Mouse (Mus musculus) small intestine, adult 2 months (tissue): ENCODE results near the gene Acd.

ENCODE experiments used
- CTCF ChIP-seq: fragments of 200-500 bp; IDR thresholded peaks from 2 replicates; pipeline ENCODE4 v1.5.1; 2012; ENCODE audit warnings: low read depth, mild to moderate bottlenecking, control low read depth, inconsistent platforms, low read length, moderate library complexity, mixed read lengths; ENCODE audit not compliant: insufficient replicate concordance, insufficient read length; ENCODE audit errors: extremely low read depth
- POLR2A ChIP-seq: fragments of 200-500 bp; IDR thresholded peaks from 2 replicates; pipeline ENCODE4 v1.6.1; 2012; ENCODE audit warnings: low read depth, mild to moderate bottlenecking, control low read depth, inconsistent platforms, low read length, moderate library complexity

DNA sequence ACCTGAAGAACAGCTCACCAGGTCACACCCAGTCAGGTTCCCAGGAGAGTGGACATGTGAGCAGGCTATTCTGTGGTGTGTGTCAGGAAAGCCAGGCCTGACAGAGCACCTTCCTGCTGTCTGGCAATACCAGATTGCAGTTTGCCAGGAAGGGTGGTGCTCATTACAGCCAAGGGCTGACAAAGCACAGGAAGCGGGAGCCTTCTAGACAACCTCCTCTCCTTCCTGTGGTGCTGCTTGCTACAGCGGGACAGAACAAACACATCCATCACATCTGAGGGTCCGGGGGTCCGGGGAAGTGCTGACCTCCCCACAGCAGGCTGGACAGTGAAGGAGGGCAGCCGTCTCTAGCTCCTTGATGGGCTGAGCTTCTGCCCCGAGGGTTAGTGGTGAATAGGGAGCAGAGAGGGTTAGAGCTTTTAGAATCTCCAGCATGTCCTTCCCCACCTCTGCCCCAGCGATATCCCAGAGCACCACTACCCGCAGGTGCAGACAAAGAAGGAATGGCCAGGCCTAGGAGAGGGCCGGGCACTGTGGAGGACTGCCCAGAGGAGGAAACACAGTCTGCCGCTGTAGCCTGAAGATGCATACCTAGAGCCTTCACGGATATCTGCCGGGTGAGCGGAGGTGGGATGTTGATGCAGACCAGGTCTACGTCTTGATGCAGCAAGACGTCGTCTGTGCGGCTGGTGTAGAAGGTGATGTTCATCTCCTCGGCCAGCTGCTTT is 26.7 kb upstream of the Acd start:
- TF ChIP-seq CTCF, result no peak
- no peak for TF ChIP-seq POLR2A
